Mouse (Mus musculus) lung, embryonic 14.5 days (tissue): ENCODE measurements at regions not wholly inside any gene's neighbourhood (a gene's known extent, or its start where the extent isn't known, plus 50 kb on each side); places are given as distances from the start of the nearest gene placed in this dataset.
A peak's percentile ranks its signal among the peaks of the same experiment; 100 is the strongest.

Experiments
- ATAC-seq: fragments of 200-750 bp; cut with Nextera tagmentation; 2 replicates; pipeline ENCODE4 v1.8.0; 2017; ENCODE audit warnings: mild to moderate bottlenecking, moderate TSS enrichment, moderate library complexity; ENCODE audit not compliant: insufficient read depth
- DNase-seq: peaks from one replicate; pipeline ENCODE4 v3.0.0-alpha.2; 2015
- H3K27ac ChIP-seq: fragments of 300-500 bp; sonication (generic); 2 replicates; pipeline ENCODE4 v1.5.1; 2014; ENCODE audit warnings: low read depth, mild to moderate bottlenecking, moderate library complexity
- H3K27me3 ChIP-seq: fragments of 300-500 bp; sonication (generic); 2 replicates; pipeline ENCODE4 v1.6.1; 2014; ENCODE audit warnings: low read length, control low read depth; ENCODE audit not compliant: insufficient read depth
- H3K36me3 ChIP-seq: fragments of 300-500 bp; sonication (generic); 2 replicates; pipeline ENCODE4 v1.6.1; 2014; ENCODE audit warnings: control low read depth; ENCODE audit not compliant: insufficient read depth
- H3K4me1 ChIP-seq: fragments of 300-500 bp; sonication (generic); 2 replicates; pipeline ENCODE4 v1.6.1; 2014; ENCODE audit warnings: antibody characterized with exemption, control low read depth; ENCODE audit not compliant: insufficient read depth
- H3K4me2 ChIP-seq: fragments of 300-500 bp; sonication (generic); 2 replicates; pipeline ENCODE4 v1.6.1; 2014; ENCODE audit warnings: mild to moderate bottlenecking
- H3K4me3 ChIP-seq: fragments of 300-500 bp; sonication (generic); 2 replicates; pipeline ENCODE4 v1.5.1; 2014; ENCODE audit warnings: low read depth, low read length
- H3K9ac ChIP-seq: fragments of 300-500 bp; sonication (generic); 2 replicates; pipeline ENCODE4 v1.6.1; 2014
- H3K9me3 ChIP-seq: fragments of 300-500 bp; sonication (generic); 2 replicates; pipeline ENCODE4 v1.6.1; 2016; ENCODE audit warnings: low read depth, low read length, control low read depth
- CTCF ChIP-seq: IDR thresholded peaks from 2 replicates; pipeline ENCODE4 v1.5.1; 2016; ENCODE audit warnings: antibody characterized with exemption, low read depth
- WGBS: fragments of 180-500 bp; shearing (Covaris S2); extraction: QIAGEN DNeasy Blood & Tissue Kit; methylation state at CpG from one replicate; pipeline ENCODE4 v1.1.7; 2014; 5-methylcytosine and 5-hydroxymethylcytosine counted together

DNA sequence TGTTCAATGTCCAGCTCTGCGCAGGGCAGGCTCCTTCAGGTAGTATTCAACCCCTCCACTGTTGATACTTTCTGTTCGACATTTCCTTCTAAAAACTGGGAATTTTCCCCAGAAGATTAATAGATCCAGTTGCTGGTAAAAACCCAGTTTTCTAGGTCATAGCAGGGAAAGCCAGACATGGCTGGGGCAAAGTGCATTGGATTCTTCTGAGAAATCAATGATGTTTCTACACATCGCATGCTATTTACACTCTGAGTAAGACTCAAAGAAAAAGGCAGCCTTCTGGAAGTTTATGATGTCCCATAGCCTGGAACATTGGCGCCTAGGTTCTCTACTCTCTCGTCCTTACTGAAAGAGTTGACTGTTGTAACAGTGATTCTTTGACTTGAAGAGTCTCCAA, 80.0 kb upstream of the Nphp3 start:
- Histone ChIP-seq H3K4me1 (no peaks in the 10 kb centered on the region), H3K9me3 (no peaks in the 10 kb centered on the region), H3K9ac (no peak overlapping the region), H3K27ac (no peak overlapping the region), H3K4me3 (no peak overlapping the region), H3K4me2 (no peak overlapping the region), H3K27me3 (no peaks in the 10 kb centered on the region), H3K36me3 (no peaks in the 10 kb centered on the region)
- DNase-seq (no peak), ATAC-seq (no peak)
- TF ChIP-seq CTCF: no peak
- WGBS: 87% methylated on average over 5 of the region's 5 CpGs

DNA sequence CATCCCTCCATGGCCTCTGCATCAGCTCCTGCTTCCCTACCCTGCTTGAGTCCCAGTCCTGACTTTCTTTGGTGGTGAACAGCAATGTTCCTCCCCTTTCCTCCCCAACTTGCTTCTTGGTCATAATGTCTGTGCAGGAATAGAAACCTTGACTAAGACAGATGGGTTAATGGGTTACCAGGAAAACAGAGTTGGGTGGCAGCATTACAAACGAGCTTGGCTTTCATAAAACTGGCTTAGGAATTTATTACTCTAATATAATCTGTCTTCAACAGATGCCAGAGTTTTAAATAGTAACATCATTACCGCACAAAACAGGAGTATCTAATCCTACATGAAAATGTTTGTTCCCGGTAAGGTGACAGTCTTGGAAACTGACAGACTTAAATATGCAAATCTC, 77.7 kb upstream of the Nphp3 start:
- no peak overlapping the region for H3K4me3 ChIP-seq
- no peak overlapping the region for H3K4me2 ChIP-seq
- WGBS: 65% methylated on average over 3 of the region's 3 CpGs
- ATAC-seq: no peak
- H3K27ac ChIP-seq: no peak overlapping the region
- no peak for TF ChIP-seq CTCF
- no peak overlapping the region for H3K9ac ChIP-seq
- H3K36me3 ChIP-seq: no peaks in the 10 kb centered on the region
- no peaks in the 10 kb centered on the region for H3K9me3 ChIP-seq
- no peaks in the 10 kb centered on the region for H3K4me1 ChIP-seq
- no peaks in the 10 kb centered on the region for H3K27me3 ChIP-seq
- no peak for DNase-seq

DNA sequence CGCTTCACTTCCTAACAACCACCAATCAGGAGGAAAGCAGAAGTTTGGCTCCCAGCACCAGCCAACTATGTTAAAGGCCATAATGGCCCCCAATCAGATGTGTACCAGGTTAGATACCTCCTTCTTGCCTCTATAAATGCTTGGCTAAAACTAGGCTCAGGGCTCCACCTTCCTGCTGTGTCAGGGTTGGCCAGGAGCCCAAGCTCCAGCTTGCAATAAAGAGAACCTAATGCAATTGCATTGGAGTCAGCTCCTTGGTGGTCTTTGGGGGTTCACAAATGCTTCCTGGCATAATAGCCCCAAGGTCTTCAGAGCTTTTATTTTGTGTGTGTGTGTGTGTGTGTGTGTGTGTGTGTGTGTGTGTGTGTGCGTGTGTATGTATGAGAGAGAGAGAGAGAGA, 76.9 kb upstream of the Nphp3 start:
- Histone ChIP-seq H3K27ac (no peak overlapping the region), H3K9me3 (no peaks in the 10 kb centered on the region), H3K4me1 (no peaks in the 10 kb centered on the region), H3K4me2 (no peak overlapping the region), H3K4me3 (no peak overlapping the region), H3K36me3 (no peaks in the 10 kb centered on the region), H3K9ac (no peak overlapping the region), H3K27me3 (no peaks in the 10 kb centered on the region)
- 80% methylated on average over 2 of the region's 2 CpGs for WGBS
- TF ChIP-seq CTCF: no peak
- DNase-seq (peak; percentile 38), ATAC-seq (no peak)

DNA sequence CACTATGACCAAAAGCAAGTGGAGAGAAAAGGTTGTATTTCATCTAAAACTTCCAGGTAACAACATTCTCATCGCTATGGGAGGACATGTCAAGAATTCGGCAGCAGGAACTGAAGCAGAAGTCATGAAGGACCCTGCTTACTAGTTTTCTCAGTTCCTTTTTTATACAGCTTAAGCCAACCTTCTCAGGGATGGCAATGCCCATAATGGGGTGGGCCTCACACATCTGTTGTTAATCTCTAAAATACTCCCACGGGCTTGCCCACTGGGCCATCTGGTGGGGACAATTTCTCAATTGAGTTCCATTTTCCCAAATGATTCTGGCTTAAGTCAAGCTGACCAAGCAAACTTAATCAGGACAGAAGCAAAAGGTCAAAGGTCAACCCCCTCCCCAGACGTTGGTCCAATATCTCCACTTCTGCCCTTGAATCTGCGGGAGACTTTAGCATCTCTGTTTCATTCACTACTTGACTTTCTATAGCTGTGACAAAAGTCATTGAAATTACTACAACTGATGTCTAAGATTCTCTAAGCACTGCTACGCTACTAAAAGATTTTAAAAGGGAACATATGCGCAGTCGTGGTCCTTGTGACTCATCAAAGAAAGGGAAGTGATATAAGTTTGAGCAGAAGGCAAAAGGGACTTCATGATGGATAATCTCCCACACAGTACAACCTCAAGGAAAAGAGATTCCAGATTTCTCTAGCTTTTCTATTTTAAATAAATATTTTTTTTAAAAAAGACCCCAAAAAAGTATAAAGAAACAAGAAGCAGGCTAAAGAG, 73.4 kb upstream of the Nphp3 start:
- TF ChIP-seq CTCF: no peak
- H3K9me3 ChIP-seq: no peaks in the 10 kb centered on the region
- no peak overlapping the region for H3K9ac ChIP-seq
- no peaks in the 10 kb centered on the region for H3K27me3 ChIP-seq
- H3K4me2 ChIP-seq: no peak overlapping the region
- no peaks in the 10 kb centered on the region for H3K36me3 ChIP-seq
- ATAC-seq (no peak), DNase-seq (no peak)
- no peaks in the 10 kb centered on the region for H3K4me1 ChIP-seq
- 75% methylated on average over 8 of the region's 8 CpGs for WGBS
- no peak overlapping the region for H3K27ac ChIP-seq
- no peak overlapping the region for H3K4me3 ChIP-seq

DNA sequence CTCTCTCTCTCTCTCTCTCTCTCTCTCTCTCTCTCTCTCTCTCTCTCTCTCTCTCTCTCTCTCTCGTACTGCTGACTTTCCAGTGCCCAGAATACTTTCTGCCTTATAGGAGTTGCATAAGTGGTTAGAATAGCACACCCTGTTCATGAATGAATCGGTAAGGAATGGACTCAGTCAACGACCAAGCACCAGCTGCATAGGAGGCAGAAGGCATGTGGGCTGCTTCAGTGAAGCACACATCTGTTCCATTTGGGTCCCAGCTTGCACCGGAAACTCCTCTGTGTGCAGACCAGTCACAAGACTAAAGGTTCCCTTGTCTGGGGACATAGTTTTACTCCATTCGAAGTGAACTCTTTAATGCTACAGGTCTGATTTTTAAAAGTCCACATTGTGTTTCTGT, 64.3 kb upstream of the Nphp3 start:
- Histone ChIP-seq H3K4me3 (no peak overlapping the region), H3K9ac (no peak overlapping the region), H3K27ac (no peak overlapping the region), H3K4me2 (no peak overlapping the region), H3K27me3 (no peaks in the 10 kb centered on the region), H3K4me1 (no peaks in the 10 kb centered on the region), H3K36me3 (no peaks in the 10 kb centered on the region), H3K9me3 (no peaks in the 10 kb centered on the region)
- TF ChIP-seq CTCF: no peak
- WGBS: 73% methylated on average over 5 of the region's 5 CpGs
- DNase-seq (no peak), ATAC-seq (no peak)

DNA sequence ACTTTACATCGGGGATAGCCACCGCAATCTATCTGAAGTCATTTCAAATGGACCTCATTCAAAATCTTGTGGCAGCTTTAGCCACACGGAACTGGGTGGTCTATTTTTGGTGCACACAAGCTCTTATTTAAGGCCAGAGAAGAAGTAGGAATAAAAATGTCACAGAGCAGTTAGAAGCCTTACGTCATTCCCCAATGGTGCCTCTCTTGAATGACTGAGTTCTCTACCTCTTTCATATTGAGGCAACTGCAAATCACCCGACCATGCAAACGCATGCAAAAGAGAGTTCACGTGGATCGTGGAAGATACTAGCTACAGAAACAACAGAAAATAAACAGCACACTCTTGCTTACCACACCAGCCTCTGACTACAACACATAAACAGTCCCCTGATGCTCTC, 62.3 kb upstream of the Nphp3 start:
- 86% methylated on average over 8 of the region's 8 CpGs for WGBS
- DNase-seq (no peak), ATAC-seq (no peak)
- Histone ChIP-seq H3K36me3 (no peaks in the 10 kb centered on the region), H3K4me3 (no peak overlapping the region), H3K4me2 (no peak overlapping the region), H3K9me3 (no peaks in the 10 kb centered on the region), H3K27me3 (no peaks in the 10 kb centered on the region), H3K27ac (no peak overlapping the region), H3K9ac (no peak overlapping the region), H3K4me1 (no peaks in the 10 kb centered on the region)
- no peak for TF ChIP-seq CTCF

DNA sequence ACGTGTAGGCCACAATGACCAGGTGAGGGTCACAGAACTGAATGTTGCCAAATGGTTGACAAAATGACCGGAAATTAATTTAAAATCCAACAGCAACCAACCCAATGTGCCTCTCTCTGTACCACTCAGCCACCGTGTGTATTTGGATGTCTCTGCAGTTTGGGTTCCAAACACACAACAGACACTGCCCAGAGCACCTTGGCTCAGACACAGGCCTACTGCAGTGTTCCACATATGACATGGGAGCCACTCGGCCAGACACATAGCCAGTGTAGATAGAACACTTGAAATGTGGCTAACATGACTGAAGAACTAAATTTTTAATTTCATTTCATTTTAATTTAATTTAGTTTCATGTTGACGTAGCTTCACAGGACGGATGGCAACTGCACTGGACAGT, 61.8 kb upstream of the Nphp3 start:
- DNase-seq (no peak), ATAC-seq (no peak)
- Histone ChIP-seq H3K27me3 (no peaks in the 10 kb centered on the region), H3K4me2 (no peak overlapping the region), H3K4me1 (no peaks in the 10 kb centered on the region), H3K9ac (no peak overlapping the region), H3K27ac (no peak overlapping the region), H3K36me3 (no peaks in the 10 kb centered on the region), H3K4me3 (no peak overlapping the region), H3K9me3 (no peaks in the 10 kb centered on the region)
- 83% methylated on average over 6 of the region's 6 CpGs for WGBS
- TF ChIP-seq CTCF: no peak
